Mouse (Mus musculus): ENCODE data around the gene Nkx1-1. TPM values are rescaled to one million over a fixed set of nuclear protein-coding genes. Genes with fewer than 3 reads are reported as not detected.

The Nkx1-1 gene
- 0.40 and 0.79 TPM in 2 replicates for polyA plus RNA-seq (2015; fragmentation: Nextera tagmentation; extraction: Ambion mirVana)

- Histone ChIP-seq H3K4me3 (replicated peaks) (peak within 1 kb of the TSS; percentile 29), H3K27me3 (replicated peaks) (peaks cover 97% of the 10 kb centered on the region), H3K27ac (replicated peaks) (no peak within 1 kb of the TSS), H3K4me2 (peak within 1 kb of the TSS; percentile 50), H3K9me3 (replicated peaks) (no peaks in the 10 kb centered on the region), H3K9ac (replicated peaks) (0 out of 2 replicates have a peak within 1 kb of the TSS, but pooled peaks have one; percentile 7), H3K4me1 (peaks cover 46% of the 10 kb centered on the region), H3K36me3 (no peaks in the 10 kb centered on the region)
- WGBS, result under 1% methylated on average over 89 of the region's 90 CpGs
- no peak for ATAC-seq (ENCODE audit: low FRiP score)
These were observed at the start of gene Nkx1-1 for GRCm38 (mm10) chr5:33433201-33434138. Nkx1-1 (minus strand) TSS chr5:33433976.

GRCm38 (mm10) chr5:33481318-33481685 lies 47.5 kb upstream of the Nkx1-1 start:
- no peak overlapping the region for H3K27ac ChIP-seq (replicated peaks)

GRCm38 (mm10) chr5:33480582-33481317 lies 47.0 kb upstream of the Nkx1-1 start:
- H3K4me1 ChIP-seq, result peaks cover 14% of the 10 kb centered on the region
- H3K9ac ChIP-seq (replicated peaks), result no peak overlapping the region
- 19% methylated on average over 26 of the region's 26 CpGs for WGBS
- H3K4me3 ChIP-seq (replicated peaks), result no peak overlapping the region
- no peaks in the 10 kb centered on the region for H3K36me3 ChIP-seq
- ATAC-seq (ENCODE audit: low FRiP score), result peak; percentile 73
- peak overlapping the region; percentile 29 for H3K4me2 ChIP-seq
- H3K27me3 ChIP-seq (replicated peaks), result peaks cover 18% of the 10 kb centered on the region
- H3K27ac ChIP-seq (replicated peaks), result 0 out of 2 replicates have a peak overlapping the region, but pooled peaks have one; percentile 33
- H3K9me3 ChIP-seq (replicated peaks), result no peaks in the 10 kb centered on the region

More at GRCm38 (mm10) chr5:33481318-33481685, 47.5 kb upstream of the Nkx1-1 start:
- Histone ChIP-seq H3K4me1 (peaks cover 14% of the 10 kb centered on the region), H3K9me3 (replicated peaks) (no peaks in the 10 kb centered on the region), H3K9ac (replicated peaks) (no peak overlapping the region), H3K4me3 (replicated peaks) (no peak overlapping the region), H3K27me3 (replicated peaks) (peaks cover 20% of the 10 kb centered on the region), H3K36me3 (no peaks in the 10 kb centered on the region), H3K4me2 (peak overlapping the region; percentile 29)
- WGBS, result 29% methylated on average over 7 of the region's 7 CpGs
- peak; percentile 43 for ATAC-seq (ENCODE audit: low FRiP score)

GRCm38 (mm10) chr5:33465464-33465863 lies 31.7 kb upstream of the Nkx1-1 start:
- ATAC-seq (ENCODE audit: low FRiP score), result no peak
- Histone ChIP-seq H3K4me1 (peaks cover 17% of the 10 kb centered on the region), H3K9me3 (replicated peaks) (no peaks in the 10 kb centered on the region), H3K9ac (replicated peaks) (no peak overlapping the region), H3K36me3 (no peaks in the 10 kb centered on the region), H3K4me2 (no peak overlapping the region), H3K27me3 (replicated peaks) (peaks cover 53% of the 10 kb centered on the region), H3K27ac (replicated peaks) (no peak overlapping the region), H3K4me3 (replicated peaks) (no peak overlapping the region)
- WGBS, result 11% methylated on average over 11 of the region's 11 CpGs

GRCm38 (mm10) chr5:33464390-33464789 lies 30.6 kb upstream of the Nkx1-1 start:
- Histone ChIP-seq H3K9me3 (replicated peaks) (no peaks in the 10 kb centered on the region), H3K36me3 (no peaks in the 10 kb centered on the region), H3K4me1 (peaks cover 17% of the 10 kb centered on the region), H3K27ac (replicated peaks) (no peak overlapping the region), H3K4me3 (replicated peaks) (no peak overlapping the region), H3K27me3 (replicated peaks) (peaks cover 60% of the 10 kb centered on the region), H3K4me2 (no peak overlapping the region), H3K9ac (replicated peaks) (no peak overlapping the region)
- WGBS, result 66% methylated on average over 7 of the region's 7 CpGs
- ATAC-seq (ENCODE audit: low FRiP score), result no peak

GRCm38 (mm10) chr5:33459111-33459510 lies 25.3 kb upstream of the Nkx1-1 start:
- no peaks in the 10 kb centered on the region for H3K9me3 ChIP-seq (replicated peaks)
- WGBS, result 72% methylated on average over 2 of the region's 2 CpGs
- H3K4me3 ChIP-seq (replicated peaks), result no peak overlapping the region
- ATAC-seq (ENCODE audit: low FRiP score), result no peak
- H3K4me2 ChIP-seq, result no peak overlapping the region
- H3K27me3 ChIP-seq (replicated peaks), result peaks cover 79% of the 10 kb centered on the region
- peaks cover 6% of the 10 kb centered on the region; the same call in 1 of the 2 replicates for H3K4me1 ChIP-seq
- no peak overlapping the region for H3K27ac ChIP-seq (replicated peaks)
- H3K36me3 ChIP-seq, result no peaks in the 10 kb centered on the region
- H3K9ac ChIP-seq (replicated peaks), result no peak overlapping the region

- ATAC-seq (ENCODE audit: low FRiP score), result no peak
- peaks cover 6% of the 10 kb centered on the region; the same call in 1 of the 2 replicates for H3K4me1 ChIP-seq
- no peaks in the 10 kb centered on the region for H3K36me3 ChIP-seq
- H3K9ac ChIP-seq (replicated peaks), result no peak overlapping the region
- H3K4me2 ChIP-seq, result no peak overlapping the region
- peaks cover 82% of the 10 kb centered on the region for H3K27me3 ChIP-seq (replicated peaks)
- 30% methylated on average over 3 of the region's 3 CpGs for WGBS
- H3K4me3 ChIP-seq (replicated peaks), result no peak overlapping the region
- no peak overlapping the region for H3K27ac ChIP-seq (replicated peaks)
- H3K9me3 ChIP-seq (replicated peaks), result no peaks in the 10 kb centered on the region
These were observed 24.4 kb upstream of the Nkx1-1 start for GRCm38 (mm10) chr5:33458132-33458622.

GRCm38 (mm10) chr5:33455737-33456136 lies 22.0 kb upstream of the Nkx1-1 start:
- ATAC-seq (ENCODE audit: low FRiP score), result no peak
- H3K27me3 ChIP-seq (replicated peaks), result peaks cover 84% of the 10 kb centered on the region
- H3K4me1 ChIP-seq, result peaks cover 6% of the 10 kb centered on the region; the same call in 1 of the 2 replicates
- H3K9ac ChIP-seq (replicated peaks), result no peak overlapping the region
- no peaks in the 10 kb centered on the region for H3K9me3 ChIP-seq (replicated peaks)
- 67% methylated on average over 8 of the region's 8 CpGs for WGBS
- H3K27ac ChIP-seq (replicated peaks), result no peak overlapping the region
- no peak overlapping the region for H3K4me3 ChIP-seq (replicated peaks)
- H3K36me3 ChIP-seq, result no peaks in the 10 kb centered on the region
- H3K4me2 ChIP-seq, result no peak overlapping the region

GRCm38 (mm10) chr5:33443794-33444193 lies 10.0 kb upstream of the Nkx1-1 start:
- Histone ChIP-seq H3K27me3 (replicated peaks) (peaks cover 84% of the 10 kb centered on the region), H3K4me2 (no peak overlapping the region), H3K9ac (replicated peaks) (no peak overlapping the region), H3K4me3 (replicated peaks) (no peak overlapping the region), H3K36me3 (no peaks in the 10 kb centered on the region), H3K27ac (replicated peaks) (no peak overlapping the region), H3K4me1 (peaks cover 8% of the 10 kb centered on the region), H3K9me3 (replicated peaks) (no peaks in the 10 kb centered on the region)
- ATAC-seq (ENCODE audit: low FRiP score), result no peak
- WGBS, result 62% methylated on average over 9 of the region's 9 CpGs

GRCm38 (mm10) chr5:33442927-33443710 lies 9.3 kb upstream of the Nkx1-1 start:
- 5% methylated on average over 54 of the region's 56 CpGs for WGBS
- Histone ChIP-seq H3K4me3 (replicated peaks) (peak overlapping the region; percentile 42), H3K4me1 (peaks cover 8% of the 10 kb centered on the region), H3K27ac (replicated peaks) (no peak overlapping the region), H3K9me3 (replicated peaks) (no peaks in the 10 kb centered on the region), H3K4me2 (peak overlapping the region; percentile 80), H3K9ac (replicated peaks) (peak overlapping the region; percentile 41; the same call in 1 of the 2 replicates), H3K27me3 (replicated peaks) (peaks cover 86% of the 10 kb centered on the region), H3K36me3 (no peaks in the 10 kb centered on the region)
- ATAC-seq (ENCODE audit: low FRiP score), result peak; percentile 34; the same call in 1 of the 2 replicates

GRCm38 (mm10) chr5:33438214-33438613 lies 4.4 kb upstream of the Nkx1-1 start:
- H3K4me1 ChIP-seq, result peaks cover 29% of the 10 kb centered on the region
- H3K9me3 ChIP-seq (replicated peaks), result no peaks in the 10 kb centered on the region
- WGBS, result 4% methylated on average over 23 of the region's 23 CpGs
- peaks cover 99% of the 10 kb centered on the region for H3K27me3 ChIP-seq (replicated peaks)
- no peak overlapping the region for H3K27ac ChIP-seq (replicated peaks)
- H3K36me3 ChIP-seq, result no peaks in the 10 kb centered on the region
- no peak overlapping the region for H3K4me2 ChIP-seq
- no peak overlapping the region for H3K9ac ChIP-seq (replicated peaks)
- ATAC-seq (ENCODE audit: low FRiP score), result no peak
- H3K4me3 ChIP-seq (replicated peaks), result no peak overlapping the region

Measured in neural tube, embryonic 15.5 days (tissue).